Mouse (Mus musculus): ENCODE measurements around the gene Dnal1. TPM values are rescaled to one million over a fixed set of nuclear protein-coding genes. Genes with fewer than 3 reads are reported as not detected.
"Not testable (repeated sequence)": the region's sequence is repeated elsewhere in the genome, so short reads cannot be mapped to it uniquely, and the experiment has no call there.

The Dnal1 gene
- 10 to 100 TPM; 14.1 to 19.5 TPM for total RNA-seq (2021)
- long read RNA-seq, experiment 1, partial matches to known transcripts = 2 of 4 reads
- long read RNA-seq, experiment 1, other reads (novel, unspliced or antisense) = 2 of 4 reads
- long read RNA-seq, experiment 2, partial matches to known transcripts = 0 of 1 reads
- long read RNA-seq, experiment 2, other reads (novel, unspliced or antisense) = 1 of 1 reads

GRCm38 (mm10) chr12:84114153-84114994, at the start of gene Dnal1:
Gene Dnal1 (plus strand): TSS chr12:84114366.
- DNase-seq = peak; percentile 94 to 96

GRCm38 (mm10) chr12:84064621-84065020, 49.5 kb upstream of the Dnal1 start:
- no peak for DNase-seq

- no peak for DNase-seq
Observed at GRCm38 (mm10) chr12:84067752-84068151, 46.4 kb upstream of the Dnal1 start.

- DNase-seq = no peak
Observed at GRCm38 (mm10) chr12:84068296-84068695, 45.9 kb upstream of the Dnal1 start.

- no peak for DNase-seq
Observed at GRCm38 (mm10) chr12:84068986-84069385, 45.2 kb upstream of the Dnal1 start, which contains the start of gene Acot5. Gene Acot5 (plus strand): TSS chr12:84069325.

GRCm38 (mm10) chr12:84069582-84069981, 44.6 kb upstream of the Dnal1 start:
- peak; percentile 56 to 57 for DNase-seq

GRCm38 (mm10) chr12:84071696-84072095, 42.5 kb upstream of the Dnal1 start:
- DNase-seq = no peak

- DNase-seq = no peak
Observed at GRCm38 (mm10) chr12:84077371-84077990, 36.7 kb upstream of the Dnal1 start.

GRCm38 (mm10) chr12:84083842-84084241, 30.3 kb upstream of the Dnal1 start:
- no peak for DNase-seq

- DNase-seq = no peak
Observed at GRCm38 (mm10) chr12:84084581-84084980, 29.6 kb upstream of the Dnal1 start.

GRCm38 (mm10) chr12:84094666-84095065, 19.5 kb upstream of the Dnal1 start:
- not testable (repeated sequence) for DNase-seq

GRCm38 (mm10) chr12:84099605-84100004, 14.6 kb upstream of the Dnal1 start:
- no peak for DNase-seq

- peak in 1 of 2 experiments; percentile 7 for DNase-seq
Observed at GRCm38 (mm10) chr12:84100071-84100470, 14.1 kb upstream of the Dnal1 start.

- peak; percentile 54 to 56 for DNase-seq
Observed at GRCm38 (mm10) chr12:84100604-84101492, 13.3 kb upstream of the Dnal1 start, which contains the start of gene Acot6. Gene Acot6 (plus strand): TSS chr12:84100654.

- DNase-seq = no peak
Observed at GRCm38 (mm10) chr12:84101493-84101845, 12.7 kb upstream of the Dnal1 start.

- no peak for DNase-seq
Observed at GRCm38 (mm10) chr12:84107012-84107411, 7.2 kb upstream of the Dnal1 start.

- no peak for DNase-seq
Observed at GRCm38 (mm10) chr12:84107692-84108091, 6.5 kb upstream of the Dnal1 start.

GRCm38 (mm10) chr12:84109924-84110323, 4.2 kb upstream of the Dnal1 start:
- DNase-seq = no peak

GRCm38 (mm10) chr12:84110814-84111213, 3.4 kb upstream of the Dnal1 start:
- DNase-seq = no peak

GRCm38 (mm10) chr12:84113676-84114075, 490 bp upstream of the Dnal1 start:
- no peak for DNase-seq

GRCm38 (mm10) chr12:84119584-84119983, 5.4 kb downstream of the Dnal1 start:
- DNase-seq = no peak

GRCm38 (mm10) chr12:84125892-84126291, 11.7 kb downstream of the Dnal1 start:
- no peak for DNase-seq

All from adrenal gland, postnatal 36 days (tissue).